Comparison of ENCODE assay signal across 7 mouse cellular contexts in genomic region chr19:14596358-14596940, GRCm38 (mm10). TPM values are rescaled to one million over a fixed set of nuclear protein-coding genes. Genes with fewer than 3 reads are reported as not detected.
DNase-seq lines count a peak whose midpoint lies in the region; ATAC-seq lines count a peak whose summit lies in the region.

No protein-coding gene starts in this region.

- WGBS in lung, embryonic 16.5 days, result under 1% methylated on average over 12 of the region's 12 CpGs
- WGBS in embryonic facial prominence, embryonic 11.5 days, result under 1% methylated on average over 12 of the region's 12 CpGs

- H3K9me3 ChIP-seq in lung, embryonic 16.5 days (ENCODE audit: control insufficient read depth, low read length), result no peaks in the 10 kb centered on the region
- H3K9me3 ChIP-seq in embryonic facial prominence, embryonic 11.5 days (replicated peaks; ENCODE audit: control insufficient read depth, low read length), result no peaks in the 10 kb centered on the region

- peak overlapping the region; percentile 96 for H3K9ac ChIP-seq in lung, embryonic 16.5 days (ENCODE audit: low read length)
- peak overlapping the region; percentile 97 for H3K9ac ChIP-seq in embryonic facial prominence, embryonic 11.5 days (replicated peaks; ENCODE audit: low read length)

- peaks cover 7% of the 10 kb centered on the region; the same call in 1 of the 2 replicates for H3K27me3 ChIP-seq in lung, embryonic 16.5 days (ENCODE audit: control insufficient read depth, insufficient read depth, low read depth, low read length)
- H3K27me3 ChIP-seq in embryonic facial prominence, embryonic 11.5 days (ENCODE audit: control insufficient read depth, insufficient read depth, low read length), result no peaks in the 10 kb centered on the region

- peak overlapping the region; percentile 63 for H3K4me2 ChIP-seq in lung, embryonic 16.5 days (ENCODE audit: low read depth, low read length)
- peak overlapping the region; percentile 58 for H3K4me2 ChIP-seq in embryonic facial prominence, embryonic 11.5 days (ENCODE audit: low read depth, low read length)

- H3K4me1 ChIP-seq in lung, embryonic 16.5 days (replicated peaks; ENCODE audit: control insufficient read depth, insufficient read depth, low read length), result peaks cover 15% of the 10 kb centered on the region
- H3K4me1 ChIP-seq in embryonic facial prominence, embryonic 11.5 days (ENCODE audit: control insufficient read depth, insufficient read depth, low read length), result no peaks in the 10 kb centered on the region; the same call in 1 of the 2 replicates

- no peak for ATAC-seq in lung, embryonic 16.5 days (ENCODE audit: low read depth)
- ATAC-seq in embryonic facial prominence, embryonic 11.5 days (replicated peaks; ENCODE audit: insufficient number of reproducible peaks, low FRiP score, low TSS enrichment, low read depth), result no peak

- H3K36me3 ChIP-seq in lung, embryonic 16.5 days (ENCODE audit: control insufficient read depth, insufficient read depth, low read length), result no peaks in the 10 kb centered on the region
- no peaks in the 10 kb centered on the region for H3K36me3 ChIP-seq in embryonic facial prominence, embryonic 11.5 days (replicated peaks; ENCODE audit: control insufficient read depth, insufficient read depth, low read depth, low read length)

- DNase-seq in lung, adult 18-20 months, result no peak
- DNase-seq in embryonic facial prominence, embryonic 11.5 days (ENCODE audit: low spot score), result no peak
- peak; percentile 60 for DNase-seq in induced T-regulatory cell, adult 2 months (ENCODE audit: low read depth)
- peak; percentile 24 for DNase-seq in neural tube, embryonic 10.5 days (ENCODE audit: extremely low spot score, low spot score)
- DNase-seq in adrenal gland, postnatal 25 days, result no peak
- no peak for DNase-seq in cerebellum, adult 11 months

- peak overlapping the region; percentile 90 for H3K4me3 ChIP-seq in lung, embryonic 16.5 days (ENCODE audit: low read length)
- peak overlapping the region; percentile 92 for H3K4me3 ChIP-seq in embryonic facial prominence, embryonic 11.5 days (ENCODE audit: low read depth, low read length)

- peak overlapping the region; percentile 98 for H3K27ac ChIP-seq in lung, embryonic 16.5 days (ENCODE audit: low read length)
- peak overlapping the region; percentile 96 for H3K27ac ChIP-seq in embryonic facial prominence, embryonic 11.5 days (replicated peaks; ENCODE audit: low read depth, low read length)

RNA-seq across cellular contexts. Expression of gene Tle4, which starts 1.4 kb away (rescaled TPM):
- 12.0 and 12.3 TPM in 2 replicates for polyA plus RNA-seq in lung, embryonic 16.5 days (2015; fragmentation: Nextera tagmentation; extraction: Ambion mirVana)
- 25.9 and 35.5 TPM in 2 replicates for polyA plus RNA-seq in embryonic facial prominence, embryonic 11.5 days (2014; fragmentation: Nextera tagmentation; extraction: Ambion mirVana)
- 9.2 and 11.0 TPM in 2 replicates for total RNA-seq in adrenal gland, postnatal 25 days (2021)

Comparison
In these comparisons a context has a peak if more than half of its experiments do, and no peak if none do; other contexts are left out.
1. DNase-seq: peak in induced T-regulatory cell, adult 2 months (single experiment) and neural tube, embryonic 10.5 days (single experiment); none in lung, adult 18-20 months (0 of 2), embryonic facial prominence, embryonic 11.5 days (single experiment), adrenal gland, postnatal 25 days (single experiment) and cerebellum, adult 11 months (single experiment).